Mouse (Mus musculus) thymus, adult 2 months (tissue): ENCODE data around the gene Hemgn. TPM values are rescaled to one million over a fixed set of nuclear protein-coding genes. Genes with fewer than 3 reads are reported as not detected.
A peak's percentile ranks its signal among the peaks of the same experiment; 100 is the strongest.

Experiments
- DNase-seq: peaks from one replicate; pipeline ENCODE4 v3.0.0; 2021
- H3K27ac ChIP-seq: fragments of 200-500 bp; 2 replicates; pipeline ENCODE4 v1.5.1; 2012; ENCODE audit warnings: low read length, control low read depth; ENCODE audit not compliant: control insufficient read depth, insufficient read depth
- H3K27me3 ChIP-seq: fragments of 200-500 bp; 2 replicates; pipeline ENCODE4 v1.6.1; 2012; ENCODE audit warnings: mild to moderate bottlenecking, low read length, moderate library complexity, mixed read lengths; ENCODE audit not compliant: control insufficient read depth, insufficient read depth
- H3K36me3 ChIP-seq: fragments of 200-500 bp; 2 replicates; pipeline ENCODE4 v1.6.1; 2012; ENCODE audit warnings: mild to moderate bottlenecking, low read length, moderate library complexity; ENCODE audit not compliant: control insufficient read depth, insufficient read depth
- H3K4me1 ChIP-seq: fragments of 200-500 bp; replicated peaks from 2 replicates; pipeline ENCODE4 v1.6.1; 2012; ENCODE audit warnings: low read length; ENCODE audit not compliant: control insufficient read depth, insufficient read depth
- H3K4me3 ChIP-seq: fragments of 200-500 bp; 2 replicates; pipeline ENCODE4 v1.5.1; 2012; ENCODE audit warnings: mild to moderate bottlenecking, low read length, control low read depth, moderate library complexity; ENCODE audit not compliant: control insufficient read depth, insufficient read depth
- CTCF ChIP-seq: fragments of 200-500 bp; IDR thresholded peaks from 2 replicates; pipeline ENCODE4 v1.5.1; 2012; ENCODE audit warnings: mild to moderate bottlenecking, control low read depth, low read length, moderate library complexity, borderline replicate concordance; ENCODE audit not compliant: control insufficient read depth, poor library complexity, insufficient read depth; ENCODE audit errors: extremely low read depth
- POLR2A ChIP-seq: fragments of 200-500 bp; IDR thresholded peaks from 2 replicates; pipeline ENCODE4 v1.6.1; 2012; ENCODE audit warnings: mild to moderate bottlenecking, low read length, control low read depth, moderate library complexity; ENCODE audit not compliant: control insufficient read depth, poor library complexity, insufficient read depth; ENCODE audit errors: extremely low read depth
- whole genome bisulfite sequencing: fragments of 180-500 bp; shearing (Covaris S2); methylation state at CpG from one replicate; pipeline ENCODE4 v1.1.7; 2018; 5-methylcytosine and 5-hydroxymethylcytosine counted together
- polyA plus RNA-seq: library from polyadenylated mRNA; depleted of rRNA; stranded (reverse); fragments of >200 nt; gene quantifications from 2 replicates; pipeline ENCODE4 v1.2.3, GENCODE M21; 2012

Gene Hemgn
- polyA plus RNA-seq, 1 experiment: 0.93 TPM

- no peak for DNase-seq
- TF ChIP-seq POLR2A (no peak), CTCF (no peak)
- WGBS: 89% methylated on average over 2 of the region's 2 CpGs
- Histone ChIP-seq H3K27ac (no peak overlapping the region), H3K36me3 (no peaks in the 10 kb centered on the region), H3K27me3 (no peaks in the 10 kb centered on the region), H3K4me3 (no peak overlapping the region), H3K4me1 (no peaks in the 10 kb centered on the region)
Measured at GRCm38 (mm10) chr4:46364360-46364759, 48.9 kb downstream of the Hemgn start.

GRCm38 (mm10) chr4:46361258-46361657 is 52.0 kb downstream of the Hemgn start:
- 83% methylated on average over 5 of the region's 5 CpGs for WGBS
- no peaks in the 10 kb centered on the region for H3K4me1 ChIP-seq
- no peak for DNase-seq
- TF ChIP-seq CTCF (no peak), POLR2A (no peak)
- H3K4me3 ChIP-seq: no peak overlapping the region
- H3K27ac ChIP-seq: no peak overlapping the region
- no peaks in the 10 kb centered on the region for H3K27me3 ChIP-seq
- no peaks in the 10 kb centered on the region for H3K36me3 ChIP-seq

- DNase-seq: no peak
- TF ChIP-seq POLR2A (no peak), CTCF (no peak)
- 68% methylated on average over 12 of the region's 12 CpGs for WGBS
- H3K27ac ChIP-seq: no peak overlapping the region
- H3K4me3 ChIP-seq: no peak overlapping the region
- H3K36me3 ChIP-seq: no peaks in the 10 kb centered on the region
- H3K4me1 ChIP-seq: no peaks in the 10 kb centered on the region
- H3K27me3 ChIP-seq: no peaks in the 10 kb centered on the region
Measured at GRCm38 (mm10) chr4:46359539-46360253, 53.6 kb downstream of the Hemgn start.

GRCm38 (mm10) chr4:46356351-46357133 is 56.8 kb downstream of the Hemgn start:
- H3K36me3 ChIP-seq: no peaks in the 10 kb centered on the region
- WGBS: 58% methylated on average over 12 of the region's 12 CpGs
- no peaks in the 10 kb centered on the region for H3K27me3 ChIP-seq
- no peak for TF ChIP-seq POLR2A
- peak; percentile 70; the same call in 1 of the 2 replicates for TF ChIP-seq CTCF
- DNase-seq: peak; percentile 71
- H3K4me1 ChIP-seq: no peaks in the 10 kb centered on the region
- no peak overlapping the region for H3K4me3 ChIP-seq
- H3K27ac ChIP-seq: no peak overlapping the region

- H3K4me3 ChIP-seq: no peak overlapping the region
- peaks cover 7% of the 10 kb centered on the region for H3K27me3 ChIP-seq
- H3K4me1 ChIP-seq: no peaks in the 10 kb centered on the region
- TF ChIP-seq POLR2A (no peak), CTCF (no peak)
- WGBS: 39% methylated on average over 10 of the region's 10 CpGs
- H3K36me3 ChIP-seq: no peaks in the 10 kb centered on the region
- no peak overlapping the region for H3K27ac ChIP-seq
- DNase-seq: no peak
Measured at GRCm38 (mm10) chr4:46353045-46353444, 60.3 kb downstream of the Hemgn start.

GRCm38 (mm10) chr4:46349530-46349929 is 63.8 kb downstream of the Hemgn start:
- Histone ChIP-seq H3K27ac (no peak overlapping the region), H3K4me3 (no peak overlapping the region), H3K36me3 (no peaks in the 10 kb centered on the region), H3K4me1 (peaks cover 10% of the 10 kb centered on the region), H3K27me3 (peaks cover 29% of the 10 kb centered on the region)
- no peak for TF ChIP-seq CTCF
- TF ChIP-seq POLR2A: no peak
- 84% methylated on average over 5 of the region's 5 CpGs for WGBS
- DNase-seq: no peak
